Mouse (Mus musculus) kidney, postnatal 0 days (tissue): ENCODE data around the gene Tom1l2. TPM values are rescaled to one million over a fixed set of nuclear protein-coding genes. Genes with fewer than 3 reads are reported as not detected.

ENCODE experiments used
- ATAC-seq: fragments of 200-750 bp; cut with Nextera tagmentation; replicated peaks from 2 replicates; pipeline ENCODE4 v1.8.0; 2017; ENCODE audit warnings: low read depth, moderate number of reproducible peaks, moderate TSS enrichment, moderate library complexity; ENCODE audit not compliant: low FRiP score
- DNase-seq: peaks from one replicate; pipeline ENCODE4 v3.0.0-alpha.2; 2016; ENCODE audit warnings: low spot score
- H3K27ac ChIP-seq: fragments of 300-500 bp; sonication (generic); 2 replicates; pipeline ENCODE4 v1.5.1; 2014; ENCODE audit warnings: mild to moderate bottlenecking
- H3K27me3 ChIP-seq: fragments of 300-500 bp; sonication (generic); 2 replicates; pipeline ENCODE4 v1.6.1; 2014; ENCODE audit warnings: low read length, mixed read lengths; ENCODE audit not compliant: insufficient read depth
- H3K36me3 ChIP-seq: fragments of 300-500 bp; sonication (generic); 2 replicates; pipeline ENCODE4 v1.6.1; 2014; ENCODE audit warnings: low read length, mixed read lengths; ENCODE audit not compliant: insufficient read depth
- H3K4me1 ChIP-seq: fragments of 300-500 bp; sonication (generic); replicated peaks from 2 replicates; pipeline ENCODE4 v1.6.1; 2014; ENCODE audit warnings: antibody characterized with exemption, low read length, mixed read lengths; ENCODE audit not compliant: insufficient read depth
- H3K4me2 ChIP-seq: fragments of 300-500 bp; sonication (generic); 2 replicates; pipeline ENCODE4 v1.6.1; 2014; ENCODE audit warnings: mild to moderate bottlenecking, low read length, moderate library complexity, mixed read lengths
- H3K4me3 ChIP-seq: fragments of 300-500 bp; sonication (generic); replicated peaks from 2 replicates; pipeline ENCODE4 v1.5.1; 2014; ENCODE audit warnings: low read depth, low read length
- H3K9ac ChIP-seq: fragments of 300-500 bp; sonication (generic); 2 replicates; pipeline ENCODE4 v1.6.1; 2014; ENCODE audit warnings: low read depth, low read length
- H3K9me3 ChIP-seq: fragments of 300-500 bp; sonication (generic); replicated peaks from 2 replicates; pipeline ENCODE4 v1.6.1; 2016; ENCODE audit warnings: low read length, inconsistent platforms, mixed read lengths
- CTCF ChIP-seq: IDR thresholded peaks from 2 replicates; pipeline ENCODE4 v1.5.1; 2016; ENCODE audit warnings: antibody characterized with exemption, low read depth, mild to moderate bottlenecking, moderate library complexity
- WGBS: fragments of 180-500 bp; shearing (Covaris S2); extraction: QIAGEN DNeasy Blood & Tissue Kit; methylation state at CpG from one replicate; pipeline ENCODE4 v1.1.7; 2014; 5-methylcytosine and 5-hydroxymethylcytosine counted together
- polyA plus RNA-seq: library from polyadenylated mRNA; unstranded; fragments of >200 nt; fragmentation: Nextera tagmentation; extraction: Ambion mirVana; gene quantifications from 2 replicates; pipeline ENCODE4 v1.2.1, GENCODE M21; 2015

Gene Tom1l2
- polyA plus RNA-seq, 1 experiment from 2014 or later: 27.9 TPM

DNA sequence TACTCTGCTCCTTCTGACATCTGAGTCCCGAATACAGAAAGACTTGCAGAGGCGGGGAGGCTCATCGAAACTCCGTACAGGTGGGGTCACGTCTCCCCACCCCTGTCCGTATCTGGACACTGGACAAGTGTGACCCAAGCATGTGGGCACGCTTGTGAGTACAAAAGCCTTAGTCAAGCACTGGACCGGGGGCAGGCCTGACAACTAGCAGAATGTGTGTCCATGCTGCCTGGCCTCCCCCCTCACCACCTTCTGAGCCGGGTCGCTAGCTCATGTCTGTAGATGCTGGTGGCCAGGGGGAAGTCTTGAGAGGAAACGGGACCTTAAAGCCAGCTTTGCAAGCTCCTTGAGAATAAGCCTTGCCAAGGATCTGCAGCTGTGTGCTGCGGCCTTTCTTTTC is 140.9 kb downstream of the Tom1l2 start:
- Histone ChIP-seq H3K9ac (no peak overlapping the region), H3K4me1 (peaks cover 54% of the 10 kb centered on the region), H3K36me3 (0 out of 2 replicates have a peak, but pooled peaks cover 2% of the 10 kb centered on the region), H3K9me3 (no peaks in the 10 kb centered on the region), H3K4me3 (no peak overlapping the region), H3K27me3 (no peaks in the 10 kb centered on the region), H3K27ac (0 out of 2 replicates have a peak overlapping the region, but pooled peaks have one; percentile 31), H3K4me2 (no peak overlapping the region)
- WGBS: 45% methylated on average over 12 of the region's 12 CpGs
- ATAC-seq (no peak), DNase-seq (no peak)
- no peak for TF ChIP-seq CTCF

GRCm38 (mm10) chr11:60211152-60211551 is 141.6 kb downstream of the Tom1l2 start:
- WGBS: 51% methylated on average over 3 of the region's 3 CpGs
- H3K4me2 ChIP-seq: peak overlapping the region; percentile 70; the same call in 1 of the 2 replicates

GRCm38 (mm10) chr11:60210305-60210724 is 142.4 kb downstream of the Tom1l2 start:
- no peaks in the 10 kb centered on the region for H3K9me3 ChIP-seq
- peaks cover 54% of the 10 kb centered on the region for H3K4me1 ChIP-seq
- peak overlapping the region; percentile 54 for H3K9ac ChIP-seq
- peak overlapping the region; percentile 63 for H3K27ac ChIP-seq
- H3K4me2 ChIP-seq: peak overlapping the region; percentile 70
- peak overlapping the region; percentile 36 for H3K4me3 ChIP-seq
- DNase-seq: peak; percentile 96
- H3K36me3 ChIP-seq: 0 out of 2 replicates have a peak, but pooled peaks cover 3% of the 10 kb centered on the region
- ATAC-seq: peak; percentile 89
- TF ChIP-seq CTCF: no peak
- 1% methylated on average over 47 of the region's 47 CpGs for WGBS
- H3K27me3 ChIP-seq: no peaks in the 10 kb centered on the region

More at GRCm38 (mm10) chr11:60211152-60211551, 141.6 kb downstream of the Tom1l2 start:
- Histone ChIP-seq H3K27ac (0 out of 2 replicates have a peak overlapping the region, but pooled peaks have one; percentile 42), H3K9ac (no peak overlapping the region), H3K4me1 (peaks cover 57% of the 10 kb centered on the region), H3K4me3 (no peak overlapping the region), H3K9me3 (no peaks in the 10 kb centered on the region), H3K36me3 (0 out of 2 replicates have a peak, but pooled peaks cover 3% of the 10 kb centered on the region), H3K27me3 (no peaks in the 10 kb centered on the region)
- TF ChIP-seq CTCF: no peak
- DNase-seq: no peak
- no peak for ATAC-seq

- Histone ChIP-seq H3K9ac (peak overlapping the region; percentile 54), H3K27ac (peak overlapping the region; percentile 63), H3K27me3 (no peaks in the 10 kb centered on the region), H3K4me2 (peak overlapping the region; percentile 70), H3K9me3 (no peaks in the 10 kb centered on the region), H3K4me1 (peaks cover 54% of the 10 kb centered on the region), H3K36me3 (peaks cover 3% of the 10 kb centered on the region; the same call in 1 of the 2 replicates), H3K4me3 (peak overlapping the region; percentile 36)
- 6% methylated on average over 2 of the region's 2 CpGs for WGBS
- no peak for TF ChIP-seq CTCF
- DNase-seq: no peak
- no peak for ATAC-seq
Measured at GRCm38 (mm10) chr11:60209933-60210249, 142.8 kb downstream of the Tom1l2 start.

DNA sequence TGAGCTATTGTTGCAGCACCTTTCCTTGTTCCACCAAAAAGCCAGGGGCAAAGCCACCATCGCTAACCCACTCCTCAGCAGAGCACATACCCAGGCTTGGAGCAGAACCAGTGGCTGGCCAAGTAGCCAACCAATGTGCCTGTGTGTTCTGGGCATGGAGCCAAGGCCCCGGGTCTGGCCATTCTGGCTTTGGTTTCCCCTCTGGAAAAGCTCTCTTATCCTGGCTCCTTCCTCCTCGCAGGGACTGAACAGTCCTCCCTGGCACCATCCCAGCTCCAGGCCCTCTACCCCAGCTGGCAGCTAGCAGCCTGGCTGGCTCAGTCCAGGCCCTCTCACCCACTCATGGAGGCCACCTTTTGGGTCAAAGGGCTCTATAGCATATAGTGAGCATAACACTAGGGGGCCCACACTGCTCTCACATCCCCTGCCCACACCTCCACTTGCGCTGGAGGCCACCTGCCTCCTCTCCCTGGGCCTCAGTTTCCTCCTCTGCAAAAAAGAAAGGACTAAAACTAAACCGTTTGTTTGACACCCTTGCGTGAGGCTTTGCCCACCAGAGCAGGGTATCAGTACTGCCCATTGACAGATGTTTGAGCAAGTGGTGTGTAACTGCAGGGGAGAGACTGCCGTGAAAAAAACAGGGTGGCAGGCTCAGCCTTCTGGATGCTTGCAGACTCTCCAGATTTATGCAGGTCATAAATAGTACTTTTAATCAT is 143.3 kb downstream of the Tom1l2 start:
- Histone ChIP-seq H3K9me3 (no peaks in the 10 kb centered on the region), H3K9ac (peak overlapping the region; percentile 13; the same call in 1 of the 2 replicates), H3K4me1 (peaks cover 54% of the 10 kb centered on the region), H3K4me3 (peak overlapping the region; percentile 36), H3K4me2 (peak overlapping the region; percentile 70), H3K36me3 (peaks cover 9% of the 10 kb centered on the region), H3K27me3 (no peaks in the 10 kb centered on the region), H3K27ac (peak overlapping the region; percentile 63)
- ATAC-seq: no peak; the same call in 1 of the 2 replicates
- no peak for DNase-seq
- 26% methylated on average over 7 of the region's 7 CpGs for WGBS
- no peak for TF ChIP-seq CTCF

DNA sequence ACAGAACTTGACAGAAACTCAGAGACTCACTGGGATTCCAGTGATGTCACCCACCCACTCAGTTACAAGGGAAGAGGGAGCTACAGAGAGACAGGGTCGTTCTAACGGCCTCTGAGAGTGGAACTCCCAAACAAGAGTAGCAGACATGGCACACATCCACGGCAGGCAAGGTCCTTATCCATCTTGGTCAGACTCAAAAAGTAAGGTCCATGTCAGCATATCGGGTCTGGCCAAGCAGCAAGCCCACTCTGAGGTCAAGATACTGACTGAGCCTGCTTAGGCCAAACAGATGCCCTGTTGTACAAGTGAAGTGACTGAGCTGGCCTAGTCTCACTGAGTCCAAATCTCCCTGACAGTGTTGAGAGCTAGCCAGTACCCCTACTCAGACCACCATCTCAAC is 144.0 kb downstream of the Tom1l2 start:
- Histone ChIP-seq H3K4me2 (peak overlapping the region; percentile 70), H3K4me1 (peaks cover 54% of the 10 kb centered on the region), H3K4me3 (peak overlapping the region; percentile 36; the same call in 1 of the 2 replicates), H3K36me3 (peaks cover 15% of the 10 kb centered on the region), H3K9ac (0 out of 2 replicates have a peak overlapping the region, but pooled peaks have one; percentile 35), H3K27ac (peak overlapping the region; percentile 63), H3K27me3 (no peaks in the 10 kb centered on the region), H3K9me3 (no peaks in the 10 kb centered on the region)
- DNase-seq (no peak), ATAC-seq (no peak)
- no peak for TF ChIP-seq CTCF
- whole genome bisulfite sequencing: 36% methylated on average over 4 of the region's 4 CpGs
